23 mouse cellular contexts compared by ENCODE assay signal in the genomic region with DNA sequence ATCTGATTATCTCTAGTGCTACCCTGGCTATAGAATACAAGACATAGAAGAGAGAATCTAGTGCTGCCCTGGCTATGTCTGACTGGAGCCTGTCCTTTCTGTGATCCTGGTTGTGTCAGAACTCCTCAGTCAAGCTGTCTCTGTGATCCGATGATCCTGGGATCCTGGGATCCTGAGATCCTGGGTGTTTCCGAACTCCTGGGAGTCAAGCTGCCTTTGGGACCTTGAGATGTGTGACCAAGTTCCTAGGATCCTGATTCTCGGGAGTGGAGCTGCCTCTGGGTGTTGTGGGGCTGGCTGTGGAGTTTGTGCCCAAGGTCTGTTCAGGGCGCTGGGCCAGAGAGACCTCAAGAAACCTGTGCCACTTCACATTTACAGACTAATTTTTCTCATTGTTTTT. TPM values are rescaled to one million over a fixed set of nuclear protein-coding genes. Genes with fewer than 3 reads are reported as not detected.
A peak's percentile ranks its signal among the peaks of the same experiment; 100 is the strongest.
DNase-seq lines count a peak whose midpoint lies in the region; ATAC-seq and TF ChIP-seq lines count a peak whose summit lies in the region.
"Had no signal": no experiment of that assay in that cellular context is flagged by ENCODE, and none has a peak within 500 bp of the region (broad histone marks: within the 10 kb centered on the region; RNA-seq: fewer than 3 reads in every experiment).

No protein-coding gene starts in this region.

- H3K9me3 ChIP-seq in heart, embryonic 11.5 days (replicated peaks; ENCODE audit: control insufficient read depth, low read length), result no peaks in the 10 kb centered on the region
- H3K9me3 ChIP-seq in intestine, embryonic 14.5 days (ENCODE audit: control insufficient read depth, low read length), result no peaks in the 10 kb centered on the region
- no peaks in the 10 kb centered on the region for H3K9me3 ChIP-seq in intestine, postnatal 0 days (ENCODE audit: control insufficient read depth)
- H3K9me3 ChIP-seq: embryonic facial prominence, embryonic 10.5 days; embryonic facial prominence, embryonic 12.5 days; forebrain, embryonic 13.5 days; forebrain, embryonic 15.5 days; G1E had no signal

- ATAC-seq in heart, embryonic 11.5 days (replicated peaks; ENCODE audit: insufficient number of reproducible peaks, low FRiP score, low TSS enrichment), result no peak
- no peak for ATAC-seq in intestine, embryonic 14.5 days (replicated peaks; ENCODE audit: low FRiP score, low TSS enrichment, low read depth)
- ATAC-seq in intestine, postnatal 0 days, result no peak
- ATAC-seq: activated CD4-positive, CD25-positive, alpha-beta regulatory T cell, adult 4 months; CD4-positive, CD25-positive, alpha-beta regulatory T cell, adult 4 months; forebrain, embryonic 13.5 days; forebrain, embryonic 15.5 days; forebrain, postnatal 0 days; Patski had no signal

- no peak for TF ChIP-seq CTCF in intestine, postnatal 0 days (IDR thresholded peaks at IDR 0.05; ENCODE audit: low read depth)

- H3K9ac ChIP-seq in heart, embryonic 11.5 days (ENCODE audit: low read depth, low read length), result no peak overlapping the region
- H3K9ac ChIP-seq in intestine, embryonic 14.5 days (ENCODE audit: low read length), result no peak overlapping the region
- H3K9ac ChIP-seq in intestine, postnatal 0 days (ENCODE audit: low read depth, low read length), result no peak overlapping the region
- H3K9ac ChIP-seq: embryonic facial prominence, embryonic 12.5 days; forebrain, embryonic 13.5 days; forebrain, embryonic 15.5 days; forebrain, postnatal 0 days had no signal

- H3K27ac ChIP-seq in heart, embryonic 11.5 days (ENCODE audit: low read depth, low read length), result no peak overlapping the region
- H3K27ac ChIP-seq in intestine, embryonic 14.5 days (ENCODE audit: low read depth), result no peak overlapping the region
- no peak overlapping the region for H3K27ac ChIP-seq in intestine, postnatal 0 days (ENCODE audit: low read depth, low read length)
- H3K27ac ChIP-seq: embryonic facial prominence, embryonic 10.5 days; embryonic facial prominence, embryonic 12.5 days; forebrain, embryonic 13.5 days; forebrain, embryonic 15.5 days had no signal

- H3K4me1 ChIP-seq in heart, embryonic 11.5 days (ENCODE audit: control insufficient read depth, insufficient read depth, low read length), result no peaks in the 10 kb centered on the region
- no peaks in the 10 kb centered on the region; the same call in 1 of the 2 replicates for H3K4me1 ChIP-seq in intestine, embryonic 14.5 days (replicated peaks; ENCODE audit: control insufficient read depth, insufficient read depth, low read length)
- no peaks in the 10 kb centered on the region for H3K4me1 ChIP-seq in intestine, postnatal 0 days (replicated peaks; ENCODE audit: control insufficient read depth, insufficient read depth, low read length)
- H3K4me1 ChIP-seq: forebrain, embryonic 13.5 days; forebrain, embryonic 15.5 days had no signal

- 81% methylated on average over 4 of the region's 4 CpGs for WGBS in heart, embryonic 11.5 days (ENCODE audit: insufficient replicate concordance)
- 86% methylated on average over 4 of the region's 4 CpGs for WGBS in intestine, embryonic 14.5 days
- 94% methylated on average over 4 of the region's 4 CpGs for WGBS in intestine, postnatal 0 days

- no peaks in the 10 kb centered on the region for H3K36me3 ChIP-seq in heart, embryonic 11.5 days (ENCODE audit: control insufficient read depth, insufficient read depth, low read length)
- H3K36me3 ChIP-seq in intestine, embryonic 14.5 days (ENCODE audit: control insufficient read depth, insufficient read depth, low read length), result no peaks in the 10 kb centered on the region
- H3K36me3 ChIP-seq in intestine, postnatal 0 days (ENCODE audit: control insufficient read depth, insufficient read depth), result no peaks in the 10 kb centered on the region
- H3K36me3 ChIP-seq: embryonic facial prominence, embryonic 10.5 days; embryonic facial prominence, embryonic 12.5 days; forebrain, embryonic 15.5 days; G1E had no signal

- peak; percentile 4 for DNase-seq in adrenal gland, postnatal 10 days
- no peak for DNase-seq in adrenal gland, adult 18-20 months (ENCODE audit: low spot score in 2 of 2)
- DNase-seq in heart, adult 11 months, result peak; percentile 45
- peak; percentile 42 for DNase-seq in intestine, embryonic 14.5 days (ENCODE audit: low spot score)
- DNase-seq: adrenal gland, adult 2 months; adrenal gland, postnatal 36 days; B cell, adult 2 months; cerebellum, adult 11-12 months; cerebellum, adult 2 months; cerebellum, adult 9-10 months; cerebellum, postnatal 10 days; cerebellum, postnatal 25 days; forebrain, postnatal 0 days had no signal

- no peaks in the 10 kb centered on the region for H3K27me3 ChIP-seq in heart, embryonic 11.5 days (ENCODE audit: control insufficient read depth, insufficient read depth, low read length)
- H3K27me3 ChIP-seq in intestine, embryonic 14.5 days (replicated peaks; ENCODE audit: control insufficient read depth, insufficient read depth, low read length), result no peaks in the 10 kb centered on the region
- no peaks in the 10 kb centered on the region for H3K27me3 ChIP-seq in intestine, postnatal 0 days (replicated peaks; ENCODE audit: control insufficient read depth, insufficient read depth, low read length)
- H3K27me3 ChIP-seq: embryonic facial prominence, embryonic 12.5 days; forebrain, embryonic 13.5 days; forebrain, embryonic 15.5 days; Patski had no signal

- H3K4me3 ChIP-seq in heart, embryonic 11.5 days (ENCODE audit: low read depth, low read length), result no peak overlapping the region
- no peak overlapping the region for H3K4me3 ChIP-seq in intestine, embryonic 14.5 days (ENCODE audit: low read depth, low read length)
- no peak overlapping the region for H3K4me3 ChIP-seq in intestine, postnatal 0 days (ENCODE audit: low read depth, low read length)
- H3K4me3 ChIP-seq: embryonic facial prominence, embryonic 10.5 days; embryonic facial prominence, embryonic 12.5 days; forebrain, embryonic 13.5 days; forebrain, embryonic 15.5 days had no signal

- no peak overlapping the region for H3K4me2 ChIP-seq in heart, embryonic 11.5 days
- no peak overlapping the region for H3K4me2 ChIP-seq in intestine, embryonic 14.5 days (ENCODE audit: low read length)
- no peak overlapping the region for H3K4me2 ChIP-seq in intestine, postnatal 0 days (replicated peaks; ENCODE audit: low read depth)
- H3K4me2 ChIP-seq: embryonic facial prominence, embryonic 12.5 days; forebrain, embryonic 13.5 days; forebrain, embryonic 15.5 days had no signal

RNA-seq across cellular contexts. Expression of a gene that starts 38.5 kb away (rescaled TPM):
- total RNA-seq in adrenal gland, postnatal 10 days (2021), result 10 to 100 TPM; 40.3 to 48.3 TPM
- total RNA-seq in adrenal gland, adult 18-20 months (2021), result 10 to 100 TPM; 71.3 to 76.9 TPM
- 11.2 and 11.9 TPM in 2 replicates for polyA plus RNA-seq in heart, embryonic 11.5 days (2014; fragmentation: Nextera tagmentation; extraction: Ambion mirVana)
- polyA plus RNA-seq in intestine, embryonic 14.5 days (2014; fragmentation: Nextera tagmentation; extraction: Ambion mirVana), result 11.6 and 14.1 TPM in 2 replicates
- polyA plus RNA-seq in intestine, postnatal 0 days (2015; fragmentation: Nextera tagmentation; extraction: Ambion mirVana), result 3.9 and 4.6 TPM in 2 replicates

RNA-seq across cellular contexts. Expression of a gene that starts 43.6 kb away (rescaled TPM):
- 10 to 100 TPM; 49.9 to 52.7 TPM for total RNA-seq in adrenal gland, postnatal 10 days (2021)
- total RNA-seq in adrenal gland, adult 18-20 months (2021), result 10 to 100 TPM; 67.8 to 69.8 TPM
- polyA plus RNA-seq in heart, embryonic 11.5 days (2014; fragmentation: Nextera tagmentation; extraction: Ambion mirVana), result 118 and 125 TPM in 2 replicates
- 126 and 136 TPM in 2 replicates for polyA plus RNA-seq in intestine, embryonic 14.5 days (2014; fragmentation: Nextera tagmentation; extraction: Ambion mirVana)
- 192 and 200 TPM in 2 replicates for polyA plus RNA-seq in intestine, postnatal 0 days (2015; fragmentation: Nextera tagmentation; extraction: Ambion mirVana)

RNA-seq across cellular contexts. Expression of a gene that starts 43.8 kb away (rescaled TPM):
- 10 to 100 TPM in 1 of 2 experiments, 1 to 10 TPM in 1; 8.3 to 11.0 TPM for total RNA-seq in adrenal gland, postnatal 10 days (2021)
- 10 to 100 TPM; 14.1 to 14.9 TPM for total RNA-seq in adrenal gland, adult 18-20 months (2021)
- 17.9 and 20.0 TPM in 2 replicates for polyA plus RNA-seq in heart, embryonic 11.5 days (2014; fragmentation: Nextera tagmentation; extraction: Ambion mirVana)
- 42.1 and 43.8 TPM in 2 replicates for polyA plus RNA-seq in intestine, embryonic 14.5 days (2014; fragmentation: Nextera tagmentation; extraction: Ambion mirVana)
- polyA plus RNA-seq in intestine, postnatal 0 days (2015; fragmentation: Nextera tagmentation; extraction: Ambion mirVana), result 42.6 and 43.8 TPM in 2 replicates

Comparison
In these comparisons a context has a peak if more than half of its experiments do, and no peak if none do; other contexts are left out.
1. DNase-seq: peak in adrenal gland, postnatal 10 days (single experiment), heart, adult 11 months (single experiment) and intestine, embryonic 14.5 days (single experiment); none in adrenal gland, adult 18-20 months (0 of 2).